Comparison of ENCODE assay signal across 15 mouse cellular contexts in genomic region chr5:103939350-103939652, GRCm38 (mm10). TPM values are rescaled to one million over a fixed set of nuclear protein-coding genes. Genes with fewer than 3 reads are reported as not detected.
DNase-seq lines count a peak whose midpoint lies in the region; ATAC-seq lines count a peak whose summit lies in the region.
"Had no signal": no experiment of that assay in that cellular context is flagged by ENCODE, and none has a peak within 500 bp of the region (broad histone marks: within the 10 kb centered on the region; RNA-seq: fewer than 3 reads in every experiment).

No protein-coding gene starts in this region.

- H3K9ac ChIP-seq in neural tube, embryonic 11.5 days (ENCODE audit: low read length): no peak overlapping the region
- no peak overlapping the region for H3K9ac ChIP-seq in hindbrain, embryonic 11.5 days (ENCODE audit: low read depth, low read length)
- H3K9ac ChIP-seq in neural tube, embryonic 13.5 days: no peak overlapping the region
- H3K9ac ChIP-seq: limb, embryonic 12.5 days; liver, embryonic 15.5 days had no signal

- DNase-seq in neural tube, embryonic 11.5 days (ENCODE audit: low spot score): no peak
- no peak for DNase-seq in neural tube, embryonic 10.5 days (ENCODE audit: extremely low spot score, low spot score)
- no peak for DNase-seq in hindbrain, embryonic 11.5 days (ENCODE audit: low spot score)
- DNase-seq in midbrain, embryonic 10.5 days (ENCODE audit: low spot score): no peak
- DNase-seq in urinary bladder, postnatal 14 days (ENCODE audit: low spot score): no peak
- DNase-seq in cerebellum, adult 11-12 months: no peak
- DNase-seq in kidney, postnatal 25 days: no peak
- DNase-seq: adrenal gland, postnatal 10 days; cerebellum, adult 8-10 months; lung, postnatal 14 days; spleen, adult 18-20 months; thymus, postnatal 25 days had no signal

- ATAC-seq in neural tube, embryonic 11.5 days (ENCODE audit: insufficient read depth, low FRiP score, low TSS enrichment): no peak; the same call in 1 of the 2 replicates
- no peak; the same call in 1 of the 2 replicates for ATAC-seq in hindbrain, embryonic 11.5 days (ENCODE audit: low FRiP score)
- ATAC-seq in neural tube, embryonic 13.5 days (ENCODE audit: low read depth): no peak; the same call in 1 of the 2 replicates

- no peak overlapping the region for H3K4me3 ChIP-seq in neural tube, embryonic 11.5 days (ENCODE audit: low read depth, low read length)
- H3K4me3 ChIP-seq in hindbrain, embryonic 11.5 days (ENCODE audit: low read depth, low read length): no peak overlapping the region
- peak overlapping the region; percentile 32; the same call in 1 of the 2 replicates for H3K4me3 ChIP-seq in midbrain, embryonic 10.5 days
- H3K4me3 ChIP-seq in neural tube, embryonic 13.5 days: no peak overlapping the region
- H3K4me3 ChIP-seq: limb, embryonic 12.5 days; liver, embryonic 15.5 days had no signal

- 0 out of 2 replicates have a peak overlapping the region, but pooled peaks have one; percentile 27 for H3K27ac ChIP-seq in neural tube, embryonic 11.5 days (ENCODE audit: low read depth, low read length)
- H3K27ac ChIP-seq in hindbrain, embryonic 11.5 days (ENCODE audit: low read depth, low read length): no peak overlapping the region
- peak overlapping the region; percentile 75 for H3K27ac ChIP-seq in midbrain, embryonic 10.5 days (replicated peaks)
- H3K27ac ChIP-seq in neural tube, embryonic 13.5 days (replicated peaks): no peak overlapping the region
- H3K27ac ChIP-seq: liver, embryonic 15.5 days had no signal

- no peaks in the 10 kb centered on the region for H3K36me3 ChIP-seq in neural tube, embryonic 11.5 days (ENCODE audit: control insufficient read depth, insufficient read depth, low read length)
- no peaks in the 10 kb centered on the region for H3K36me3 ChIP-seq in hindbrain, embryonic 11.5 days (ENCODE audit: control insufficient read depth, insufficient read depth, low read length)
- H3K36me3 ChIP-seq in midbrain, embryonic 10.5 days: no peaks in the 10 kb centered on the region
- no peaks in the 10 kb centered on the region for H3K36me3 ChIP-seq in neural tube, embryonic 13.5 days
- H3K36me3 ChIP-seq: limb, embryonic 12.5 days; liver, embryonic 15.5 days had no signal

- H3K27me3 ChIP-seq in neural tube, embryonic 11.5 days (ENCODE audit: control insufficient read depth, insufficient read depth, low read length): peaks cover 29% of the 10 kb centered on the region
- peaks cover 11% of the 10 kb centered on the region for H3K27me3 ChIP-seq in hindbrain, embryonic 11.5 days (ENCODE audit: control insufficient read depth, insufficient read depth, low read length)
- no peaks in the 10 kb centered on the region for H3K27me3 ChIP-seq in midbrain, embryonic 10.5 days (ENCODE audit: low read depth, poor library complexity, severe bottlenecking)
- H3K27me3 ChIP-seq in neural tube, embryonic 13.5 days: peaks cover 70% of the 10 kb centered on the region
- H3K27me3 ChIP-seq: limb, embryonic 12.5 days; liver, embryonic 15.5 days had no signal

- H3K4me1 ChIP-seq in neural tube, embryonic 11.5 days (ENCODE audit: control insufficient read depth, insufficient read depth, low read length): peaks cover 10% of the 10 kb centered on the region; the same call in 1 of the 2 replicates
- H3K4me1 ChIP-seq in hindbrain, embryonic 11.5 days (replicated peaks; ENCODE audit: control insufficient read depth, insufficient read depth, low read length): no peaks in the 10 kb centered on the region; the same call in 1 of the 2 replicates
- H3K4me1 ChIP-seq in midbrain, embryonic 10.5 days: peaks cover 52% of the 10 kb centered on the region
- peaks cover 43% of the 10 kb centered on the region for H3K4me1 ChIP-seq in neural tube, embryonic 13.5 days (replicated peaks)
- H3K4me1 ChIP-seq: liver, embryonic 15.5 days had no signal

- no peaks in the 10 kb centered on the region for H3K9me3 ChIP-seq in neural tube, embryonic 11.5 days (ENCODE audit: control insufficient read depth, low read length)
- H3K9me3 ChIP-seq in hindbrain, embryonic 11.5 days (ENCODE audit: control insufficient read depth, low read length): no peaks in the 10 kb centered on the region
- no peaks in the 10 kb centered on the region for H3K9me3 ChIP-seq in midbrain, embryonic 10.5 days (replicated peaks)
- no peaks in the 10 kb centered on the region for H3K9me3 ChIP-seq in neural tube, embryonic 13.5 days
- H3K9me3 ChIP-seq: limb, embryonic 12.5 days; liver, embryonic 15.5 days had no signal

- 67% methylated on average over 7 of the region's 7 CpGs for WGBS in neural tube, embryonic 11.5 days
- 64% methylated on average over 7 of the region's 7 CpGs for WGBS in hindbrain, embryonic 11.5 days
- WGBS in midbrain, embryonic 10.5 days: 80% methylated on average over 7 of the region's 7 CpGs
- 48% methylated on average over 7 of the region's 7 CpGs for WGBS in neural tube, embryonic 13.5 days

- no peak overlapping the region for H3K4me2 ChIP-seq in neural tube, embryonic 11.5 days (ENCODE audit: low read depth)
- H3K4me2 ChIP-seq in hindbrain, embryonic 11.5 days (replicated peaks; ENCODE audit: low read depth, low read length): peak overlapping the region; percentile 9; the same call in 1 of the 2 replicates
- peak overlapping the region; percentile 21 for H3K4me2 ChIP-seq in neural tube, embryonic 13.5 days
- H3K4me2 ChIP-seq: limb, embryonic 12.5 days; liver, embryonic 15.5 days had no signal

RNA-seq across cellular contexts. Expression of gene Klhl8, which starts 28.2 kb away (rescaled TPM):
- polyA plus RNA-seq in neural tube, embryonic 11.5 days (2014; fragmentation: Nextera tagmentation; extraction: Ambion mirVana): 17.3 and 17.7 TPM in 2 replicates
- polyA plus RNA-seq in hindbrain, embryonic 11.5 days (2014; fragmentation: Nextera tagmentation; extraction: Ambion mirVana): 15.6 and 17.2 TPM in 2 replicates
- polyA plus RNA-seq in midbrain, embryonic 10.5 days (2016; fragmentation: Nextera tagmentation; extraction: Ambion mirVana): 11.5 TPM in 2 replicates
- polyA plus RNA-seq in neural tube, embryonic 13.5 days (2015; fragmentation: Nextera tagmentation; extraction: Ambion mirVana): 29.2 and 32.5 TPM in 2 replicates

RNA-seq across cellular contexts. Expression of gene Hsd17b13, which starts 37.9 kb away (rescaled TPM):
- polyA plus RNA-seq in neural tube, embryonic 11.5 days (2014; fragmentation: Nextera tagmentation; extraction: Ambion mirVana): not detected in 2 replicates
- not detected in 2 replicates for polyA plus RNA-seq in hindbrain, embryonic 11.5 days (2014; fragmentation: Nextera tagmentation; extraction: Ambion mirVana)
- polyA plus RNA-seq in midbrain, embryonic 10.5 days (2016; fragmentation: Nextera tagmentation; extraction: Ambion mirVana): not detected in 2 replicates
- not detected in 2 replicates for polyA plus RNA-seq in neural tube, embryonic 13.5 days (2015; fragmentation: Nextera tagmentation; extraction: Ambion mirVana)
- polyA plus RNA-seq: limb, embryonic 12.5 days had no signal

Comparison
In these comparisons a context has a peak if more than half of its experiments do, and no peak if none do; other contexts are left out.
1. H3K27ac ChIP-seq: peak in neural tube, embryonic 11.5 days (single experiment) and midbrain, embryonic 10.5 days (single experiment); none in hindbrain, embryonic 11.5 days (single experiment) and neural tube, embryonic 13.5 days (single experiment).